Mouse (Mus musculus): Measurements from ENCODE around the gene Nipbl.

DNA sequence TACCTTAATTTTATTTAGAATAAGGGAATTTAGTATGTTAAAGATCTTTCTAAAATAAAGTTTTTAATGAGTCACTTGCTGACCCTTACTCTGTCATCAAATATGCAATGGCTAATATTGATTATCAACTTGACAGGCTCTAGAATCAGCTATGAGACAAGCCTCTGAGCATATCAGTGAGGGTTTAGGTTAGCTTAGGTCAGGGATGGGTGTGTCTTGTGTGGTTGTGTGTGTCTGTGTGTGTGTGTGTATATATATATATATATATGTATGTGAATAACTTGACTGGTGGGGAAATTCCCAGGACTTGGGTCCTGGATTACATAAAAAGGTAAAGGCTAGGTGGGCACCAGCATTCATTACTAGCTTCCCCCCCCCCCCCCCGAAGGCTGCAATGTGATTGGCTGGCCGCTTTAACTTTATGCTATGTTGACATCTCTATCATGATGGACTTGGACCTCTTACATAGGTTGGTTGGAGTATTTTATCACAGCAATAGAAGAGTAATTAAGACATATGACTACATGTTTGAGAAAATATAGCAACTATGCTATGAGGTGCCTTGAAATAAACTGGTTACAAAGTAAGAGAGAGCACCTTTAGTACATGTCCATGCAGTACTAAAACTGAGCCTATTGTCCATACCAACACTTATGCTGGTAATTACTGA lies 97.0 kb downstream of the Nipbl start:
- no peak for TF ChIP-seq POLR2A (IDR thresholded peaks at IDR 0.05; ENCODE audit: borderline replicate concordance, control insufficient read depth, low read depth, low read length)
- TF ChIP-seq CTCF (IDR thresholded peaks at IDR 0.05; ENCODE audit: control insufficient read depth, insufficient read depth, low read length): no peak

All from bone marrow, adult 2 months (tissue).